Mouse (Mus musculus): ENCODE measurements around the gene 4930564D02Rik.

4930564D02Rik gene

GRCm38 (mm10) chr3:105066544-105066943 is at the start of gene 4930564D02Rik:
TSS of gene 4930564D02Rik (plus strand) at chr3:105066844.
- no peak for DNase-seq

DNA sequence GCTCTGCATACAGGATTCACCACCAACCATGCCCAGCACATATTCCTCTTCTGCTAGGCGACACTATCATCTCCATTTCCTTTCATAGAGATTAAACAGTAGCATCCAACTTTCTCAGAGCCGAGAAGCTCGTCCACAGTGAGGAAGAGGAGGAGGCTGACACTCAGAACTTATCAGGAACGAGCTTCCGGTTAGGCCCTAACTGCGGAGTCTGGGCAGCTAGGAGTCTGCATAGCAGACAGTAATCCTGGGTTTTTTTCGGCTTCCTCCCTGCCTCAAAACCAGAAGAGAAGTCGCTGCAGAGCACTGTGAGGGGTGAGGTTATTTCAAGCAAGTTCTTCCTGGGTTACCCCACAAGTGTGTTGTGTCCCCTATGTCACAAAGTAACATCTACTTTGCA is 49.3 kb upstream of the 4930564D02Rik start:
- DNase-seq, result no peak

DNA sequence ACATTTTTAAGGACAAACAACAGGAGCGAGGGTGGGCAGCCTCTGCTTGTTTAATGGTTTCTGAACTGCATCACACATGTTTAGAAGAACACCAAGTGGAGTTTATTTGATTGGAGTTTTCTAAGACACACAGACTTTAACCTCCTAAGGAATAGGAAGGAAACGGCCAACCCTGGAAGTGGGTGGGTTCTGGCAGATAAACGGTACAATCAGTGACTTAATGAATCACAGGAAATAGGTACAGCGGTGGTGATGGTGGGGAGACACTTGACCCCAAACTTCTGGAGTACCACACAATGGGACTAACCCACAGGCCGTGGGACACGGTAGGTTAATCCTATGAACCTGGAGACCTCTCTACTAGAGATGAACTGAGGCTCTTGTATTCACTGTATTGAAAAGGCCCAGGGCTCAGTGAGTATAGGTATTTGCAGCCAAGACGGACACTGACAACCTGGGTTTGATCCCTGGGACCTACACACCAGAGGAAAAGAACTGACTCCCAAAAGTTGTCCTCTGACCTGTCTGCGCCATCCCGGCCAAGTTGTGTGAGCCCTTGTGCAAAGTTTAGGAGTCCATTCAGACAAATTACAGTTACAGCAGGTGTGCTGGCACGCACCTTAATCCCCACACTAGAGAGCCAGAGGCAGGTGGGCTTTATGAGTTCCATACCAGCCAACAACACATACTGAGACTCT is 48.4 kb upstream of the 4930564D02Rik start:
- no peak for DNase-seq

DNA sequence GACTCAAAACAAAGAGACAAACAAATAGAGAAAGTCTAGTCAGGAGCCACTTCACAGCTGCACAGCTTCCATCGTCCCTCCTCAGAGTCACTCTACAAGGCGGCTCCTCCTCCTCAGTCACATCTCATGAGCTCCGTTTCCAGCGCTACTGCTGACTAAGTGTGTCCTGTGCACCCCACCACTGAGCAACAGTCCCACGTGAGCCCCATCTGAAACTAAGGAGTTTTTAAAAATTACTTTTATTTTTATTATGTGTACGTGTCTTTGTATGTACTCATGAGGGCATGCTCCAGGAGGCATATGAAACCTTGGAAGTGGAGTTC is 47.9 kb upstream of the 4930564D02Rik start:
- DNase-seq, result no peak

GRCm38 (mm10) chr3:105019826-105020692 is 46.6 kb upstream of the 4930564D02Rik start:
- DNase-seq, result no peak

- no peak for DNase-seq
These were observed 43.2 kb upstream of the 4930564D02Rik start for GRCm38 (mm10) chr3:105023371-105024005.

DNA sequence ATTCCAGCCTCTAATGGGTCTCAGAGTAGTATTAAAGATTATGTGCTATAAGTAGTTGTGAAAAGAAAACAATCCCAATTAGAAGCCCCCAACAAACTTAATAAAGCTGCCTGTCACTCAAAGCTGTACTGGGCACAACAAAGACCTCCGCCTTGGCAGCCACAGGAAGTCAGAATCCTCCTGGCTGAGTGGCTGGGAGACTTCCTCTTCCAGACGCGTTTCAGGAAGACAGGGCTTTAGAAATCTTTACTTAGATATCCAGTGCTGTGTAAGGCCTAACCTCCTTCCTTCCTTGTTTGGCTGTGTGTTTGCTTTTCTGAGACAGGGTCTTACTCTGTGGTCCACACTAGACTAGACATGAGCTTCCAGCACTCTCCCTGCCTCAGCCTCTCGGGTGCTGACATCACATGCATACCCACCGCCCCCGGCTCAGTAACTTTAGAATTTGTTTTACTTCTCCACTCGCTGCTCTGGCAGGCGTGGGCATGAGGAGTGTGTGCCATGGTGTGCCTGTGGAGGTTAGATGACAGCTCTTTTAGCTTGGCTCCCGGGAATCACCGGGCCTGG is 30.3 kb upstream of the 4930564D02Rik start:
- no peak for DNase-seq

- no peak for DNase-seq
These were observed 29.3 kb upstream of the 4930564D02Rik start for GRCm38 (mm10) chr3:105037240-105037770.

DNA sequence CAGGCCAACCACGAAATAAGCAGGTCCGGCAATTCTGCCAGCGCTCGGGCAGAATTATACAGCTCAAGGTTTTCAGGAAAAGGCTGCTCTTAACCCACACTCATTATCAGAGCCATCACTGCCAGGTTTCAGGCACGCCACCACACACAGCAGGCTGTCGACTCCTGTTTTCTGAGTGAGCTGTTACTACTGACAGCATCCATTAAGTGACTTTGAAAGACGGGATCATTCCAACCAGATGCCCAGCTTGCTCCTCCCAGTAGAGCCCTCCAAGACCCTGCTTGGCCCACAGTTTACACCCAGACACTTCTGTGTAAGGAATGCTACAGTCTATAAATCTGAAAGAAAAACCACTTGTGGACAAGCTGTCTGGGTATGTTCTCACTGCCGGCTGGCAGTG is 26.6 kb upstream of the 4930564D02Rik start:
- no peak for DNase-seq

- no peak for DNase-seq
These were observed 25.5 kb upstream of the 4930564D02Rik start for GRCm38 (mm10) chr3:105040983-105041625.

DNA sequence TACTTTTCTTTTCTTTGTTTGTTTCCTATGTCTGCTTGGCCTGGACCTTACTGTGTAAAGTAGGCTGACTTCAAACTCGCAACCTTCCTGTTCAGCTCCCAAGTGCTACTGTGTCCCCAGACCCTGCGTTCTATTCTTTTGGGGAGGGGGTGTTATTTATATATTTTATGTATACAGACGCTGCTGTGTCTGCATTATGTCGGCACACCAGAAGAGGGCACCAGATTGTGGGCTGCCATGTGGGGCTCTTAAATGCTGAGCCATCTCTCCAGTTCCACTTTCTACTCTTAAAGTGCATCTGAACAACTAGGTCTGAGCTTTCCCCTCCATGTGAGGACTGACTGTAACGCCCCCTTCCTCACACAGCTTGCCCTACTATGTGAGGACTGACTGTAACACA is 22.9 kb upstream of the 4930564D02Rik start:
- DNase-seq, result no peak

GRCm38 (mm10) chr3:105046870-105047269 is 19.8 kb upstream of the 4930564D02Rik start:
- DNase-seq, result no peak

- peak; percentile 21 to 35 for DNase-seq
These were observed 19.0 kb upstream of the 4930564D02Rik start for GRCm38 (mm10) chr3:105047616-105048015.

DNA sequence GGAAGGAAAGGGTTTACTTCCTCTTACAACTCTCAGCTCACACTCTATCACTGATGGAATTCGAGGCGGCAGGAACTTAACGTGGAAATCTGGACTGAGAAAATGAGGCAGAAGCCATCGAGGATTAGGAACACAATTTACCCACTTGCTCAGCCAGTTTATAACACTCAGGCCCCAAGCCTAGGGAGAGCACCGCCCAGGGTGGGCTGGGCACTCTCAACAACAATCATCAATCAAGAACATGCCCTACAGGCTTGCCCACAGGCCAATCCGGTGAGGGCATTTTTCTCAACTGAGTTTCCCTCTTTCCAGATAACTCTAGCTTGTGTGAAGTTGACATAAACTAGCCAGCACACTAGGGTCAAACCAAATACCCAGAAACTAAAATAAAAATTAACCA is 16.8 kb upstream of the 4930564D02Rik start:
- DNase-seq, result no peak

DNA sequence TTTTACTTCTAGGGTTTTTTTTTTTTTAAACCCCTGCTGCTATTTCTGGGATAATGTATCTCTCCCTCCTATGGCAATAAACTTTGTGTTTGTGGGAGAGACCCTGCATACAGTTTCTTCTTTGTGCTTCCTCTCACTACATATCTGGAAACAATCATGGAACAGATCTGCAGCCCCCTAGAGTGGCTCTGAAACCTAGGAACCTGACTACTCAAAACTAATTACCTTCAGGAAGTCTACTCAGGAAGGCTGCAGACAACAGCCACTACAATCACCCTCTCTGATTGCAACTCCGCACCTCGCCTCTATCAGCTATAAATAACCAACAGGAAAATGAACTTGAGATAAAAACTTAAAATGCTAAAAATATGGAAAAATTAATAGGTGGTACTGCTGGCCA is 15.5 kb upstream of the 4930564D02Rik start:
- DNase-seq, result no peak

- no peak for DNase-seq
These were observed 14.3 kb upstream of the 4930564D02Rik start for GRCm38 (mm10) chr3:105052171-105052936.

- peak; percentile 99 for DNase-seq
These were observed 13.5 kb upstream of the 4930564D02Rik start, which contains the start of gene Cttnbp2nl for GRCm38 (mm10) chr3:105052937-105053697. TSS of gene Cttnbp2nl (minus strand) at chr3:105053146.

GRCm38 (mm10) chr3:105053698-105054001 is 13.0 kb upstream of the 4930564D02Rik start:
- no peak for DNase-seq

GRCm38 (mm10) chr3:105054952-105055351 is 11.7 kb upstream of the 4930564D02Rik start:
- DNase-seq, result no peak

DNA sequence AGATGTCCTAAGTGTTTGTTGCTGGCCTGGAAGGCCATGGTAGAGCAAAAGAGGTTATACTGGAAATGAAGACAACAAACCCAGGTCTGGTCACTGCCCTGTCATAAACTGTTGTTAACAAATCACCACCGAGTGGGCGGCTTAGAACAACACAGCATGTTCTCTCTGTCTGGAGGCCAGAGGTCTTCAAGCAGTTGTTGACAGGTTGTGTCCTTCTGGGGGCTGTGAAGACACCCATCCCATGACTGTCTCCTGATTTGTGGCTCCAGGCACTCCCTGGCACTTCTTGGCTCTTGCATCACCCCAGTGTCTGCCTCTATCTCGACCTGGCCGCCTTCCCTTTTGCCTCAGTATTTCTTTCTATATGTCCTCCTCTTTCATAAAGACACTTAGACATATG is 11.0 kb upstream of the 4930564D02Rik start:
- no peak for DNase-seq
